Mouse (Mus musculus): Measurements from ENCODE around the gene Gm21987.
A peak's percentile ranks its signal among the peaks of the same experiment; 100 is the strongest.

Gene Gm21987

GRCm38 (mm10) chr16:38389284-38389893, 42.5 kb downstream of the Gm21987 start:
- no peak for ATAC-seq (ENCODE audit: insufficient number of reproducible peaks, low FRiP score, low TSS enrichment)

- ATAC-seq (ENCODE audit: insufficient number of reproducible peaks, low FRiP score, low TSS enrichment) = no peak
Observed at GRCm38 (mm10) chr16:38390322-38390721, 43.5 kb downstream of the Gm21987 start.

GRCm38 (mm10) chr16:38392126-38392894, 45.5 kb downstream of the Gm21987 start:
- no peak for ATAC-seq (ENCODE audit: insufficient number of reproducible peaks, low FRiP score, low TSS enrichment)

GRCm38 (mm10) chr16:38394191-38394618, 47.4 kb downstream of the Gm21987 start:
- no peak for ATAC-seq (ENCODE audit: insufficient number of reproducible peaks, low FRiP score, low TSS enrichment)

- no peak for ATAC-seq (ENCODE audit: insufficient number of reproducible peaks, low FRiP score, low TSS enrichment)
Observed at GRCm38 (mm10) chr16:38395060-38395730, 48.4 kb downstream of the Gm21987 start.

- 0 out of 2 replicates have a peak, but pooled peaks have one; percentile 59 for ATAC-seq (ENCODE audit: insufficient number of reproducible peaks, low FRiP score, low TSS enrichment)
Observed at GRCm38 (mm10) chr16:38396155-38396554, 49.3 kb downstream of the Gm21987 start.

GRCm38 (mm10) chr16:38398266-38398665, 51.4 kb downstream of the Gm21987 start:
- ATAC-seq (ENCODE audit: insufficient number of reproducible peaks, low FRiP score, low TSS enrichment) = no peak

- ATAC-seq (ENCODE audit: insufficient number of reproducible peaks, low FRiP score, low TSS enrichment) = no peak
Observed at GRCm38 (mm10) chr16:38399076-38399475, 52.2 kb downstream of the Gm21987 start.

- 0 out of 2 replicates have a peak, but pooled peaks have one; percentile 22 for ATAC-seq (ENCODE audit: insufficient number of reproducible peaks, low FRiP score, low TSS enrichment)
Observed at GRCm38 (mm10) chr16:38399531-38400231, 52.8 kb downstream of the Gm21987 start.

- no peak for ATAC-seq (ENCODE audit: insufficient number of reproducible peaks, low FRiP score, low TSS enrichment)
Observed at GRCm38 (mm10) chr16:38400311-38400960, 53.6 kb downstream of the Gm21987 start.

GRCm38 (mm10) chr16:38401468-38401867, 54.6 kb downstream of the Gm21987 start:
- ATAC-seq (ENCODE audit: insufficient number of reproducible peaks, low FRiP score, low TSS enrichment) = no peak

GRCm38 (mm10) chr16:38403639-38404038, 56.8 kb downstream of the Gm21987 start:
- no peak for ATAC-seq (ENCODE audit: insufficient number of reproducible peaks, low FRiP score, low TSS enrichment)

GRCm38 (mm10) chr16:38406293-38406692, 59.5 kb downstream of the Gm21987 start:
- ATAC-seq (ENCODE audit: insufficient number of reproducible peaks, low FRiP score, low TSS enrichment) = no peak

GRCm38 (mm10) chr16:38406708-38407107, 59.9 kb downstream of the Gm21987 start:
- no peak for ATAC-seq (ENCODE audit: insufficient number of reproducible peaks, low FRiP score, low TSS enrichment)

- ATAC-seq (ENCODE audit: insufficient number of reproducible peaks, low FRiP score, low TSS enrichment) = no peak
Observed at GRCm38 (mm10) chr16:38407584-38407983, 60.7 kb downstream of the Gm21987 start.

- ATAC-seq (ENCODE audit: insufficient number of reproducible peaks, low FRiP score, low TSS enrichment) = no peak
Observed at GRCm38 (mm10) chr16:38408416-38408815, 61.6 kb downstream of the Gm21987 start.
